Comparison of ENCODE assay signal across 27 mouse cellular contexts in the genomic region with DNA sequence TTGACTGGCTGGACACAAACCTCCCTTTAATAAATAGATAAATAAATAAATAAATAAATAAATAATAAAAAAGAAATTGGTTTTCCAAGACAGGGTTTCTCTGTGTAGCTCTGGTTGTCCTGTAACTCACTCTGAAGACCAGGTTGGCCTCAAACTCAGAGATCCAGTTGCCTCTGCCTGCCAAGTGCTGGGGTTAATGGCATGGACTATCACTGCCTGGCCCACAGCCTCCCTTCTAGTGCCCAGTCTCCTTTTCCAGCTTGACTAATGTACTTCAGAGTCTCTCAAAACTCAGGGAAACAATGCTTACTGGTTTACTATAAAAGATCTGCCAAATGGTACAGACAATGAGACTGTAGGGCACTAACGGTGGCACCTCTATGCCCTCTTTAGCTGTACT.
"Had no signal": no experiment of that assay in that cellular context is flagged by ENCODE, and none has a peak within 500 bp of the region (broad histone marks: within the 10 kb centered on the region; RNA-seq: fewer than 3 reads in every experiment).

No protein-coding gene starts in this region.

- H3K4me1 ChIP-seq: forebrain, embryonic 12.5 days; forebrain, embryonic 13.5 days had no signal

- H3K9ac ChIP-seq: embryonic facial prominence, embryonic 12.5 days; embryonic facial prominence, embryonic 13.5 days; embryonic facial prominence, embryonic 15.5 days; forebrain, embryonic 12.5 days; forebrain, embryonic 13.5 days; forebrain, embryonic 15.5 days; forebrain, postnatal 0 days had no signal

- H3K4me2 ChIP-seq: embryonic facial prominence, embryonic 12.5 days; embryonic facial prominence, embryonic 13.5 days; embryonic facial prominence, embryonic 15.5 days; forebrain, embryonic 12.5 days; forebrain, embryonic 13.5 days; forebrain, embryonic 15.5 days had no signal

- H3K4me3 ChIP-seq: embryonic facial prominence, embryonic 10.5 days; embryonic facial prominence, embryonic 12.5 days; embryonic facial prominence, embryonic 13.5 days; embryonic facial prominence, embryonic 15.5 days; erythroblast, embryonic 14.5 days; forebrain, embryonic 10.5 days; forebrain, embryonic 12.5 days; forebrain, embryonic 13.5 days; forebrain, embryonic 15.5 days; heart, adult 2 months had no signal

- H3K27ac ChIP-seq: embryonic facial prominence, embryonic 10.5 days; embryonic facial prominence, embryonic 12.5 days; embryonic facial prominence, embryonic 13.5 days; embryonic facial prominence, embryonic 15.5 days; forebrain, embryonic 10.5 days; forebrain, embryonic 12.5 days; forebrain, embryonic 13.5 days; forebrain, embryonic 15.5 days; heart, adult 2 months had no signal

- H3K36me3 ChIP-seq: embryonic facial prominence, embryonic 12.5 days; embryonic facial prominence, embryonic 15.5 days; forebrain, embryonic 10.5 days; forebrain, embryonic 12.5 days; forebrain, embryonic 15.5 days had no signal

- H3K27me3 ChIP-seq: embryonic facial prominence, embryonic 12.5 days; embryonic facial prominence, embryonic 13.5 days; embryonic facial prominence, embryonic 15.5 days; forebrain, embryonic 12.5 days; forebrain, embryonic 13.5 days; forebrain, embryonic 15.5 days had no signal

- H3K9me3 ChIP-seq: embryonic facial prominence, embryonic 10.5 days; embryonic facial prominence, embryonic 12.5 days; embryonic facial prominence, embryonic 13.5 days; embryonic facial prominence, embryonic 15.5 days; forebrain, embryonic 10.5 days; forebrain, embryonic 12.5 days; forebrain, embryonic 13.5 days; forebrain, embryonic 15.5 days had no signal

- ATAC-seq: forebrain, embryonic 13.5 days; forebrain, embryonic 14.5 days; forebrain, embryonic 15.5 days; forebrain, embryonic 16.5 days; forebrain, postnatal 0 days had no signal

- DNase-seq: cerebellum, adult 2 months; cerebellum, adult 8-10 months; cerebellum, adult 9-10 months; cerebellum, adult 9-11 months; cerebellum, postnatal 10 days; cerebellum, postnatal 14 days; cerebellum, postnatal 25 days; cerebellum, postnatal 36 days; embryo, embryonic 11 days; forebrain, postnatal 0 days; gastrocnemius, postnatal 10 days; gastrocnemius, postnatal 14 days; gastrocnemius, postnatal 36 days; heart, adult 11 months; heart, adult 18-20 months; heart, adult 2 months had no signal
